Mouse (Mus musculus) ZHBTc4 (cell line): ENCODE results near the gene Grik4.
"Not testable (repeated sequence)": the region's sequence is repeated elsewhere in the genome, so short reads cannot be mapped to it uniquely, and the experiment has no call there.

Experiments used
- DNase-seq: peaks from one replicate; pipeline ENCODE4 v3.0.0-alpha.2; 2011; ENCODE audit warnings: low read depth, low spot score

The Grik4 gene

GRCm38 (mm10) chr9:42943781-42944535, at the start of gene Grik4:
Grik4 (minus strand) TSS chr9:42944493.
- DNase-seq, result peak; percentile 70

- DNase-seq, result no peak
These were observed 49.4 kb upstream of the Grik4 start for GRCm38 (mm10) chr9:42993659-42994058.

- DNase-seq, result no peak
These were observed 43.7 kb upstream of the Grik4 start for GRCm38 (mm10) chr9:42987988-42988387.

GRCm38 (mm10) chr9:42968894-42969521, 24.7 kb upstream of the Grik4 start:
- DNase-seq, result no peak

GRCm38 (mm10) chr9:42967731-42968130, 23.4 kb upstream of the Grik4 start:
- no peak for DNase-seq

GRCm38 (mm10) chr9:42964809-42965208, 20.5 kb upstream of the Grik4 start:
- not testable (repeated sequence) for DNase-seq

GRCm38 (mm10) chr9:42964366-42964765, 20.1 kb upstream of the Grik4 start:
- no peak for DNase-seq

GRCm38 (mm10) chr9:42962506-42962905, 18.2 kb upstream of the Grik4 start:
- peak; percentile 8 for DNase-seq

GRCm38 (mm10) chr9:42958401-42958800, 14.1 kb upstream of the Grik4 start:
- DNase-seq, result no peak

GRCm38 (mm10) chr9:42948381-42948780, 4.1 kb upstream of the Grik4 start:
- DNase-seq, result peak; percentile 33

- peak; percentile 53 for DNase-seq
These were observed 881 bp upstream of the Grik4 start for GRCm38 (mm10) chr9:42945174-42945573.

- peak; percentile 93 for DNase-seq
These were observed 278 bp upstream of the Grik4 start for GRCm38 (mm10) chr9:42944536-42945006.

GRCm38 (mm10) chr9:42943057-42943529, 1.2 kb downstream of the Grik4 start:
- DNase-seq, result peak; percentile 72

GRCm38 (mm10) chr9:42942148-42942547, 2.1 kb downstream of the Grik4 start:
- DNase-seq, result peak; percentile 62

- DNase-seq, result no peak
These were observed 12.1 kb downstream of the Grik4 start for GRCm38 (mm10) chr9:42932146-42932545.

GRCm38 (mm10) chr9:42927498-42927897, 16.8 kb downstream of the Grik4 start:
- DNase-seq, result no peak

GRCm38 (mm10) chr9:42926564-42926963, 17.7 kb downstream of the Grik4 start:
- DNase-seq, result no peak

- no peak for DNase-seq
These were observed 22.5 kb downstream of the Grik4 start for GRCm38 (mm10) chr9:42921830-42922229.

- no peak for DNase-seq
These were observed 24.1 kb downstream of the Grik4 start for GRCm38 (mm10) chr9:42920190-42920589.

- DNase-seq, result no peak
These were observed 26.4 kb downstream of the Grik4 start for GRCm38 (mm10) chr9:42917911-42918310.

- DNase-seq, result no peak
These were observed 31.1 kb downstream of the Grik4 start for GRCm38 (mm10) chr9:42913201-42913600.

GRCm38 (mm10) chr9:42908657-42909313, 35.5 kb downstream of the Grik4 start:
- DNase-seq, result no peak
